Mouse (Mus musculus): ENCODE measurements at regions not wholly inside any gene's neighbourhood (a gene's known extent, or its start where the extent isn't known, plus 50 kb on each side); places are given as distances from the start of the nearest gene placed in this dataset.

- H3K4me2 ChIP-seq (ENCODE audit: low read depth, low read length): no peak overlapping the region
- TF ChIP-seq CTCF (IDR thresholded peaks at IDR 0.05; ENCODE audit: low read depth): no peak
- H3K4me3 ChIP-seq (ENCODE audit: low read length): no peak overlapping the region
- H3K4me1 ChIP-seq (ENCODE audit: insufficient read depth, low read length): no peaks in the 10 kb centered on the region
- DNase-seq (ENCODE audit: low spot score): no peak
- H3K27ac ChIP-seq: no peak overlapping the region
- no peaks in the 10 kb centered on the region for H3K9me3 ChIP-seq (ENCODE audit: low read length)
- 67% methylated on average over 1 of the region's 1 CpGs for WGBS
- no peak overlapping the region for H3K9ac ChIP-seq (replicated peaks; ENCODE audit: low read length)
- H3K27me3 ChIP-seq (ENCODE audit: insufficient read depth, low read length): no peaks in the 10 kb centered on the region
- H3K36me3 ChIP-seq (ENCODE audit: insufficient read depth, low read length): no peaks in the 10 kb centered on the region
- ATAC-seq: no peak
Observed at GRCm38 (mm10) chr3:38641733-38642132, 157.1 kb upstream of the Ankrd50 start.

GRCm38 (mm10) chr3:38636806-38637205 is 152.2 kb upstream of the Ankrd50 start:
- ATAC-seq: no peak
- TF ChIP-seq CTCF (IDR thresholded peaks at IDR 0.05; ENCODE audit: low read depth): no peak
- 69% methylated on average over 4 of the region's 4 CpGs for WGBS

GRCm38 (mm10) chr3:38633347-38633746 is 148.7 kb upstream of the Ankrd50 start:
- 69% methylated on average over 7 of the region's 7 CpGs for whole genome bisulfite sequencing
- DNase-seq (ENCODE audit: low spot score) (no peak), ATAC-seq (no peak)
- Histone ChIP-seq H3K9me3 (ENCODE audit: low read length) (no peaks in the 10 kb centered on the region), H3K27me3 (ENCODE audit: insufficient read depth, low read length) (no peaks in the 10 kb centered on the region), H3K36me3 (ENCODE audit: insufficient read depth, low read length) (no peaks in the 10 kb centered on the region), H3K9ac (replicated peaks; ENCODE audit: low read length) (no peak overlapping the region), H3K27ac (no peak overlapping the region), H3K4me2 (ENCODE audit: low read depth, low read length) (no peak overlapping the region), H3K4me1 (ENCODE audit: insufficient read depth, low read length) (no peaks in the 10 kb centered on the region), H3K4me3 (ENCODE audit: low read length) (no peak overlapping the region)
- TF ChIP-seq CTCF (IDR thresholded peaks at IDR 0.05; ENCODE audit: low read depth): no peak

More at GRCm38 (mm10) chr3:38636806-38637205, 152.2 kb upstream of the Ankrd50 start:
- Histone ChIP-seq H3K27me3 (ENCODE audit: insufficient read depth, low read length) (no peaks in the 10 kb centered on the region), H3K4me2 (ENCODE audit: low read depth, low read length) (no peak overlapping the region), H3K4me1 (ENCODE audit: insufficient read depth, low read length) (no peaks in the 10 kb centered on the region), H3K9ac (replicated peaks; ENCODE audit: low read length) (no peak overlapping the region), H3K27ac (no peak overlapping the region), H3K4me3 (ENCODE audit: low read length) (no peak overlapping the region), H3K36me3 (ENCODE audit: insufficient read depth, low read length) (no peaks in the 10 kb centered on the region), H3K9me3 (ENCODE audit: low read length) (no peaks in the 10 kb centered on the region)
- no peak for DNase-seq (ENCODE audit: low spot score)

GRCm38 (mm10) chr3:38625575-38626184 is 141.0 kb upstream of the Ankrd50 start:
- WGBS: 59% methylated on average over 12 of the region's 12 CpGs
- ATAC-seq (no peak), DNase-seq (ENCODE audit: low spot score) (no peak)
- no peak for TF ChIP-seq CTCF (IDR thresholded peaks at IDR 0.05; ENCODE audit: low read depth)
- Histone ChIP-seq H3K36me3 (ENCODE audit: insufficient read depth, low read length) (no peaks in the 10 kb centered on the region), H3K4me3 (ENCODE audit: low read length) (no peak overlapping the region), H3K9me3 (ENCODE audit: low read length) (no peaks in the 10 kb centered on the region), H3K27me3 (ENCODE audit: insufficient read depth, low read length) (no peaks in the 10 kb centered on the region), H3K4me1 (ENCODE audit: insufficient read depth, low read length) (no peaks in the 10 kb centered on the region), H3K27ac (no peak overlapping the region), H3K9ac (replicated peaks; ENCODE audit: low read length) (no peak overlapping the region), H3K4me2 (ENCODE audit: low read depth, low read length) (no peak overlapping the region)

- no peaks in the 10 kb centered on the region for H3K27me3 ChIP-seq (ENCODE audit: insufficient read depth, low read length)
- DNase-seq (ENCODE audit: low spot score) (no peak), ATAC-seq (no peak)
- H3K9ac ChIP-seq (replicated peaks; ENCODE audit: low read length): no peak overlapping the region
- H3K36me3 ChIP-seq (ENCODE audit: insufficient read depth, low read length): no peaks in the 10 kb centered on the region
- no peak overlapping the region for H3K4me2 ChIP-seq (ENCODE audit: low read depth, low read length)
- no peaks in the 10 kb centered on the region for H3K4me1 ChIP-seq (ENCODE audit: insufficient read depth, low read length)
- H3K9me3 ChIP-seq (ENCODE audit: low read length): no peaks in the 10 kb centered on the region
- H3K27ac ChIP-seq: no peak overlapping the region
- TF ChIP-seq CTCF (IDR thresholded peaks at IDR 0.05; ENCODE audit: low read depth): no peak
- no peak overlapping the region for H3K4me3 ChIP-seq (ENCODE audit: low read length)
- 24% methylated on average over 3 of the region's 3 CpGs for WGBS
Observed at GRCm38 (mm10) chr3:38617989-38618388, 133.3 kb upstream of the Ankrd50 start.

- Histone ChIP-seq H3K9me3 (ENCODE audit: low read length) (no peaks in the 10 kb centered on the region), H3K9ac (replicated peaks; ENCODE audit: low read length) (no peak overlapping the region), H3K4me3 (ENCODE audit: low read length) (no peak overlapping the region), H3K36me3 (ENCODE audit: insufficient read depth, low read length) (no peaks in the 10 kb centered on the region), H3K27ac (no peak overlapping the region), H3K4me1 (ENCODE audit: insufficient read depth, low read length) (no peaks in the 10 kb centered on the region), H3K27me3 (ENCODE audit: insufficient read depth, low read length) (no peaks in the 10 kb centered on the region), H3K4me2 (ENCODE audit: low read depth, low read length) (no peak overlapping the region)
- WGBS: 76% methylated on average over 8 of the region's 8 CpGs
- DNase-seq (ENCODE audit: low spot score) (no peak), ATAC-seq (no peak)
- TF ChIP-seq CTCF (IDR thresholded peaks at IDR 0.05; ENCODE audit: low read depth): no peak
Observed at GRCm38 (mm10) chr3:38617217-38617616, 132.6 kb upstream of the Ankrd50 start.

GRCm38 (mm10) chr3:38613706-38614105 is 129.1 kb upstream of the Ankrd50 start:
- ATAC-seq: no peak
- no peaks in the 10 kb centered on the region for H3K9me3 ChIP-seq (ENCODE audit: low read length)
- no peak overlapping the region for H3K4me3 ChIP-seq (ENCODE audit: low read length)
- no peak overlapping the region for H3K9ac ChIP-seq (replicated peaks; ENCODE audit: low read length)
- no peak overlapping the region for H3K4me2 ChIP-seq (ENCODE audit: low read depth, low read length)
- H3K27me3 ChIP-seq (ENCODE audit: insufficient read depth, low read length): no peaks in the 10 kb centered on the region
- TF ChIP-seq CTCF (IDR thresholded peaks at IDR 0.05; ENCODE audit: low read depth): peak; percentile 30
- DNase-seq (ENCODE audit: low spot score): no peak
- H3K36me3 ChIP-seq (ENCODE audit: insufficient read depth, low read length): no peaks in the 10 kb centered on the region
- H3K27ac ChIP-seq: no peak overlapping the region
- no peaks in the 10 kb centered on the region for H3K4me1 ChIP-seq (ENCODE audit: insufficient read depth, low read length)
- 78% methylated on average over 6 of the region's 6 CpGs for WGBS
